Mouse (Mus musculus): ENCODE measurements around the gene Xylt2. TPM values are rescaled to one million over a fixed set of nuclear protein-coding genes. Genes with fewer than 3 reads are reported as not detected.
"Not testable (repeated sequence)": the region's sequence is repeated elsewhere in the genome, so short reads cannot be mapped to it uniquely, and the experiment has no call there.

The Xylt2 gene
- total RNA-seq, 2 experiments from 2014 or later, result 6.1 to 6.9 TPM

- no peak for DNase-seq
Observed at GRCm38 (mm10) chr11:94677607-94678145, 361 bp upstream of the Xylt2 start.

GRCm38 (mm10) chr11:94676308-94676707 is 1.0 kb downstream of the Xylt2 start:
- DNase-seq, result no peak

- no peak for DNase-seq
Observed at GRCm38 (mm10) chr11:94675446-94675845, 1.9 kb downstream of the Xylt2 start.

- no peak for DNase-seq
Observed at GRCm38 (mm10) chr11:94674984-94675383, 2.3 kb downstream of the Xylt2 start.

- no peak for DNase-seq
Observed at GRCm38 (mm10) chr11:94665281-94665680, 12.0 kb downstream of the Xylt2 start.

GRCm38 (mm10) chr11:94661344-94661743 is 16.0 kb downstream of the Xylt2 start:
- DNase-seq, result no peak

GRCm38 (mm10) chr11:94653663-94654436 is 23.5 kb downstream of the Xylt2 start, which contains the start of the genes Mrpl27 and Eme1:
Mrpl27 (plus strand) TSS chr11:94653767.
Eme1 (minus strand) TSS chr11:94653964.
- DNase-seq, result peak; percentile 90 to 97

- no peak for DNase-seq
Observed at GRCm38 (mm10) chr11:94652973-94653372, 24.3 kb downstream of the Xylt2 start.

- DNase-seq, result not testable (repeated sequence)
Observed at GRCm38 (mm10) chr11:94651241-94651640, 26.1 kb downstream of the Xylt2 start.

GRCm38 (mm10) chr11:94646457-94646856 is 30.9 kb downstream of the Xylt2 start:
- no peak for DNase-seq

- DNase-seq, result no peak
Observed at GRCm38 (mm10) chr11:94644461-94645219, 32.7 kb downstream of the Xylt2 start.

GRCm38 (mm10) chr11:94634431-94634830 is 42.9 kb downstream of the Xylt2 start:
- no peak for DNase-seq

- no peak for DNase-seq
Observed at GRCm38 (mm10) chr11:94632988-94633387, 44.3 kb downstream of the Xylt2 start.

GRCm38 (mm10) chr11:94631969-94632368 is 45.3 kb downstream of the Xylt2 start:
- no peak for DNase-seq

GRCm38 (mm10) chr11:94630199-94631011 is 46.9 kb downstream of the Xylt2 start:
- peak; percentile 65 to 75 for DNase-seq

GRCm38 (mm10) chr11:94629884-94630198 is 47.5 kb downstream of the Xylt2 start:
- DNase-seq, result no peak

GRCm38 (mm10) chr11:94629199-94629883 is 48.0 kb downstream of the Xylt2 start, which contains the start of gene Lrrc59:
Lrrc59 (plus strand) TSS chr11:94629767.
- DNase-seq, result peak; percentile 95

- DNase-seq, result no peak
Observed at GRCm38 (mm10) chr11:94622162-94622561, 55.2 kb downstream of the Xylt2 start.

- no peak for DNase-seq
Observed at GRCm38 (mm10) chr11:94621458-94621852, 55.9 kb downstream of the Xylt2 start.

GRCm38 (mm10) chr11:94620766-94621457 is 56.4 kb downstream of the Xylt2 start:
- DNase-seq, result no peak

- no peak for DNase-seq
Observed at GRCm38 (mm10) chr11:94617646-94618045, 59.7 kb downstream of the Xylt2 start.
